Mouse (Mus musculus) 3T3-L1 (cell line): Measurements from ENCODE around the gene Olfr606.
"Not testable (repeated sequence)": the region's sequence is repeated elsewhere in the genome, so short reads cannot be mapped to it uniquely, and the experiment has no call there.

Experiments
- DNase-seq: peaks from one replicate; pipeline ENCODE4 v3.0.0-alpha.2; 2015; ENCODE audit warnings: low read depth, low spot score

The Olfr606 gene

DNA sequence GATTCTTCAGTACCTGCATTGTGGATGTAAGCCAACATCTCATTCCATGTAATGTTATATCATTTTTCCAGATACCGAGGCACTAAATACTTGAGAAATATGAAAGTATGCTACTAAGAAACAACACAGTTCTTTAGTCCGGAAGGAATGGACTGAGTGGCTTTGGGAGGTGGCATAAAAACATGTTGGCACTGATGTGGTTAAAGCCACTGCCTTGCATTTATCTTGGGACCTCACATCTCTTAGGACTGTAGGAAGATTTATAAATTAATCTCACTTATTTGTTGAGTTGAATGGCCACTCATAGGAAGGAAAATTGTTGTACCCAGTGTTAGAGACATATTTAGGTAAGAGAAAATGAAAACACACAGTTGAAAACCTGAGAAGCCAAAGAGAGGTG, at the start of gene Olfr606:
Gene Olfr606, plus strand, starts transcription at position 301 of the 400 bp plus-strand sequence.
- no peak for DNase-seq

DNA sequence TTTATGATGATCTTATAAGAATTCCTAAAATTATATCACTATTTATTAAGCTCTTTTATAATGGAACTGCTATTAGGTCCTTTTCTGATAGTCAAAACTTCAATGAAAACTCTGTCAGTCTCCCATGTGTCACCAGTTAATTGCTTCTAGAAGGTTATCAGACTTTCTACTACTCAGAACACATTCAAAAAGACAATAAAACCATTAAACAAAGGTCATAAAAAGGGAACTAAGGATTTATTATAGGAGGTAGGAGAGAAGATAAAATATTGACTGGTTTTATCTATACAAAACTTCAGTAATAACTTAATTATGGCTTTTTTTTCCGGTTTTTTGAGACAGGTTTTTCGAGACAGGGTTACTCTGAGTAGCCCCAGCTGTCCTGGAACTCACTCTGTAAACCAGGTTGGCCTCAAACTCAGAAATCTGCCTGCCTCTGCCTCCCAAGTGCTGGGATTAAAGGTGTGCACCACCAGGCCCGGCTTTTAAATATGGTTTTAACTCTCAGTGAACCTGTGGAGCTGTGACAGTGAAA, 42.3 kb upstream of the Olfr606 start:
- not testable (repeated sequence) for DNase-seq

DNA sequence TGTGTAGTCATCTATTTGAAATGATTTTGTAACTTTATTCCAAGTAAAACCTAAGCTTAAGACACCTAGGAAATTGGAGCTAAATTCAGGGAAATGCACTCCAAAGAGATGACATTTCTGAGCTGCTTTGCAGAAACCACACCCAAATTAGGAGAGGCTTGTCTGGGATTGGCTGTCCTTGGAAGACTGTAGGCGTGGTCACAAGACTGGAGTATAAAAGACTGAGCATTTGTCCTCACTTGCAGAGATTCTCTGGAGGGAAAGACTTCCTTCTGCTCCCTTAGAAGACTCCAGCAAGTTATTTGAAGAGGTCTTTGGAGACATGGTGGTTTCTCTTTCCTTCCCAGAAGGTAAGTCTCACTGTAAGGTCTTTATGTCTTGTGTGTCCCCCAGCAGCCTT, 34.1 kb upstream of the Olfr606 start, which contains the start of gene Usp17lc:
Gene Usp17lc, plus strand, starts transcription at position 301 of the 400 bp plus-strand sequence.
- not testable (repeated sequence) for DNase-seq

DNA sequence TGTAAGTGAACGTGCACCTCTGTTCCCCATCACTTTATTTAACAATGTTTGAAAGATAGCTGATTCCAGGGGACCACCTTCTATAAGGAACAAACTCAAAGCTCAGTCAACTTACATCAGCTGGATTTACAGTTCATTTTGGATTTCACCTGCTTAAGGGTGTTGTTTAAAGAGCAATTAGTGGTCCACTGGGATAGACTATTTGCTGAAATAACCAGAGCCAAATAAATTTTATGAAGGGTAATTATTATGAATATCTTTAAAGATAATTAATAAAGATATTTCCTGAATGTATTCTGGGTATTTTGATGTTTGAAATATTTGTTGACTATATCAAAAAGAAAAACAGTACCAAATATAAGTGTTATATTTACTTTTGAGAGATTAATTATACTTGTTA, 3.5 kb upstream of the Olfr606 start, which contains the start of gene Olfr605:
Gene Olfr605, minus strand, starts transcription at position 101 of the 400 bp plus-strand sequence.
- no peak for DNase-seq

DNA sequence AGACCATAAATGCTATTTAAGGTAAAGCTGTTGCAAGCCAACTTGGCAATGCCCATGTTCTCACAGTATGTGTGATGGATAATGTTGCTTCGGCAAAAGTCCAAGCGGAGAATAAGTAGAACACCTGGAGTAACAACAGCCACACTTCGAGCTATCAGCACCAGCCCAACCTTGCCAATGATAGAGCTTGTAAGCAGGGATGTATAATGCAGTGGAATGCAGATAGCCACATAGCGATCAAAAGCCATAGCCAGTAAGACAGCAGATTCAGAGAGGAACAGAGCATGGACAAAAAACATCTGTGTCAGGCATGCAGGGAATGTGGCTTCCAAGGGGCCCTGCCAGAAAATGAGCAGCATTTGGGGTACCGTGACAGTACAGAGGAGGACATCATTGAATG, 11.7 kb downstream of the Olfr606 start:
- DNase-seq = no peak

DNA sequence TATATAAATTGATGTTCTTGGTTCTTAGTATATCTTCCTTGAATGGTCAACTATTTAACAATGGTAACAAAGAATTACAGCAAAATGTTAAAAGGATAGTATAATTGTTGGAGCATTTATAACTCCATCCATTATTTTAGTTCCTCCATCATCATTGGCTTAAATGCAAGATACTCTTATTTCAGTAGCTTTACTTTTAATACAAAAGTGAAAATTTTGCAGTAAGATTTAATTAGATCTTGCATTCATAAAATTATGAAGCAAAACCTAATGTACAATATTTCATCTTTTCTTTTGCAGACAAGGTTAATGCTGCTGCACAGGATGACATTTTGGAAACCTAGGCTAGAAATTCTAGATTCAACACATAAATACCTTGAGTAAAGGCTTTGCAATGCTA, 20.7 kb downstream of the Olfr606 start, which contains the start of gene Olfr608:
Gene Olfr608, plus strand, starts transcription at position 301 of the 400 bp plus-strand sequence.
- DNase-seq = no peak

DNA sequence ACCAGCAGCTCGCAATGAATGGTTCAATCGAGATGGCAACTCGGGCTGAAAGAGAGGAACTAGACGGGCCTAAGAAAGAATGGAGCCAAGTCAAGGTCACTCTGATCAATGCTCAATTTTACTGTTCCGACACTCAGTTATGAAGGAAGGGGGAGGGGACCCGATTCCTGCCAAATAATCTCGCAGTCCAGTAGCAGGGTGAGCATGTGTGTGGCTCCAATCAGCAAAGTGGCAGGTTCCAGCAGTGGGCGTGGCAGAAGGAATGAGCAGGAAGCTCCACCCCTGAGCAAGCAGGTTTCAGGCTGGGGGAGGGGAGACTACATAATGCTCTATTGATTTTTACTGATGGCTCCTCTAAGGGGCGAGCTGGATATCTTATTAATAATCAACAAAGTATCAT, 28.3 kb downstream of the Olfr606 start:
- DNase-seq = not testable (repeated sequence)

DNA sequence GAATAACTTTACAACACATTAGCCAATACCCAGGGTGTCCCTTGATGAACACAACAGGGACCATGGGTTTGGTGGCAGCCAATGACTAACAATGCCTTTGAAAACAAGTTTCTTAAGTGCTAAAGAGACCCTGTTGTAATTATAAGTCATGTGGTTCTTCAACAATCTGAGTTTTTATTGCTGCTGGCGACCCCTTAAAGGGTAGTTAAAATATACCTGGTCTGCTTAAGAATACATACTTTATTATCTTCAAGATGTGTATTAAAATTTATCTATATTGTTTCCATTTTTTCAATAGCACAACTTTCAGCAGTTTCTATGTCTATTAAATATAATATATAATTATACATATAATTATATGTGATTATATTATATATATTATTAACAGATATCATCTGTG, 49.1 kb downstream of the Olfr606 start, which contains the start of gene Olfr609:
Gene Olfr609, minus strand, starts transcription at position 101 of the 400 bp plus-strand sequence.
- no peak for DNase-seq
